Mouse (Mus musculus) frontal cortex, adult (tissue): ENCODE results near the gene Runx1.

Source experiments
- ATAC-seq: cut with Nextera tagmentation; 2 replicates; pipeline ENCODE4 v1.9.2; 2017; ENCODE audit warnings: mild to moderate bottlenecking, moderate library complexity, mixed read lengths; ENCODE audit not compliant: low TSS enrichment

Gene Runx1

GRCm38 (mm10) chr16:92826683-92827082 is 734 bp upstream of the Runx1 start:
- ATAC-seq: no peak

GRCm38 (mm10) chr16:92825204-92825843 is 625 bp downstream of the Runx1 start:
- ATAC-seq: no peak

GRCm38 (mm10) chr16:92824723-92825203 is 1.2 kb downstream of the Runx1 start:
- no peak for ATAC-seq

- ATAC-seq: no peak
Observed at GRCm38 (mm10) chr16:92824003-92824722, 1.8 kb downstream of the Runx1 start.

GRCm38 (mm10) chr16:92823381-92823862 is 2.5 kb downstream of the Runx1 start:
- ATAC-seq: no peak

GRCm38 (mm10) chr16:92822676-92823075 is 3.3 kb downstream of the Runx1 start:
- no peak for ATAC-seq

DNA sequence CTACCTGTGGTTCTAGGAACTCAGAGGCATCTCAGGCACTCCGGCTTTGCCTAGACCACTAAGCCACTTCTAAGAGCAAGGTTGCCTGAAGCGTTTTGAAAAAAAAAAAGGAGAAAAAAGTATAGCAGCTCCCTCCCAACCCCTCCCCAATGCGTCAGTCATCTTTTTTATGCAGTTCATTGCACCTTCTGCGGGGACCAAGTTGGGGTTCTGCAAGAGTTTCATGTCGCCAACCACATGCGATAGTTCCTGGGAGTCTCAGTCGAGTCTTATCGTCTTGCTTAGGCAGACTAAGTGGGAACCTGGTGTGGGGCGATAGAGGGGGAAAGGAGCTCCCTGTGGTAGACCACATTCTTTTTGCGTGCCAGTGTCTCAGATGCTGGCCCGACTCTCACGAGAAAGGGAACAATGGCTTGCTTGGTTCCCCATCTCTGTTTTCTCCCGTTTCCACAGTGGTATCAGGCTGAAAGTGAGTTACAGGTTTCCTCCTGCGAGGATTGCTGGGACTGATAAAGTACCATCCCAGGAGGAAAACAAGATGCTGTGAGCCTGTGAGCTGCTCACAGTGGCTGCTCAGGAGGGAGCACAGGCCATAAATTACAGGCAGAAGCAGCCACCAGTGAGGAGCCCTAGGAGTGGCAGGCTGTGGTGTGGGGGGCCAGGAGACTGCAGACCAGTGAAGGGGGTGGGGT is 3.9 kb downstream of the Runx1 start:
- no peak for ATAC-seq

DNA sequence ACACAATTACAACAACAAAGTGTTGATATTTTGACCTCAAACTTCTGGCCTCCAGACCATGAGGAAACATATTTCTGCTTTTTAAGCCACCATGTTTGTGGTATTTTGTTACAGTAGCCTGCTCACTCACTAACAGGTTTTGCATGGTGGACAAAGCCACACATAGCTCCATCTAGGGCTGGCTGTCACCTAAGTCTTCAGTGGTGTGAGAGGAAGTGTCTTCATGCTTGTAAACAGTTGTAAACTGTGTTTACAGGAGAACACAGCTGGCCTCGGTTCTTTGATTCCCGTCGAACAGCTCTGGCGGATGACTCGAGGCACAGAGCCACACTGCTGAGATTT is 4.4 kb downstream of the Runx1 start:
- no peak for ATAC-seq

GRCm38 (mm10) chr16:92820451-92820850 is 5.5 kb downstream of the Runx1 start:
- no peak for ATAC-seq

DNA sequence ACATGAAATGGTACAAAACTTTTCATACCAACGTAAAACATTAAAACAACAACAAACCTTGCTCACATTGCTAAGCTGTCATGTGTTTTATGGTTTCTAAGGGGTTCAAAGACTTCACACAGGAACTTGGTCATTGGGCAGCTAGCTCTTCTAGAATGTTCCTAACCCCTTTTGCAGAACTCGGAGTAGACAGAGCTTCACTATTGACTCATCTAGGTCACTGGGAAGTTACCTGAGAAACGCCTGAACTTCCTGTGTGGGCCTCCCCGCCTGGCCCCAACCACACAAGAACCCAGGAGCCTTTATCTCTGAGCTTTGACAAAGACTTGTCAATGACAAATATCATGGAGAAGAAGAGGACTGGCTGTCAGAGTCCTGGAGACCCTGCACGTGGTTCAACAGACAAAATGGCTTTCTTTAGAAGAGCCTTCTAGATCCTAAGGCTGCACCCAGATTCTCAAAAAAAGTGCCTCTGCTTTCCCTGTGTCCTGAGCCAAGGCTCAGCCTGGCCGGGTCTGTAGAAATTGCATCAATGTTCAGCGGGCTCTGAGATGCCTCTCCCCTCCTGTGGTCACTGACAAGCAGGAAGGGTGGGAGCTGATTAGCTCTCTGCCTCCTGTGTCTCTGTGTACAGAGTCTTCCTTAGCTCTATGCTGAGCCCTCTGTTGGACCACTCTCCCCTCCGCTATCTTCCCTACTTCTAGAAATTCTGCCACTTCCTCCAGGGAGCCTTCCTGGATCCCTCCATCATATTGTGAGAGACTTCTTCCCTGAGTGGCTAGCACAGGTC is 7.3 kb downstream of the Runx1 start:
- no peak for ATAC-seq

DNA sequence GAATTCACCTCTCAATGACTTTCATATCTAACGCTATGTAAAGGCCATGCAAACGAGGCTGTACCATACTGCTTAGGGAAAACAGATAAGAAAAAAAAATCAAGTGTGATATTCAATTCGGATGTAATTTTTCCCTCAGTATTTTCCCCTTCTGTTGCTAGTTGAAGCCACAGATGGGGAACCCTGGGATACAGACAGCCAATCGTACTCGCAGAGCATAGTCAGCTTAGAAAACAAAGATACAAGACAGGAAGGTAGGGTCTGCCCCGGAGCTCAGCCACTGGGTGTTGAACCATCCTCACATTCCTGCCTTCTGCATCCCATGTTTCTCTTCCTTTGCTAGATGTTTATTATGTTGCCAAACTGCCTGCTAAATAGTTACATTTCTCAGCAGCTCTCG is 9.9 kb downstream of the Runx1 start:
- ATAC-seq: no peak

DNA sequence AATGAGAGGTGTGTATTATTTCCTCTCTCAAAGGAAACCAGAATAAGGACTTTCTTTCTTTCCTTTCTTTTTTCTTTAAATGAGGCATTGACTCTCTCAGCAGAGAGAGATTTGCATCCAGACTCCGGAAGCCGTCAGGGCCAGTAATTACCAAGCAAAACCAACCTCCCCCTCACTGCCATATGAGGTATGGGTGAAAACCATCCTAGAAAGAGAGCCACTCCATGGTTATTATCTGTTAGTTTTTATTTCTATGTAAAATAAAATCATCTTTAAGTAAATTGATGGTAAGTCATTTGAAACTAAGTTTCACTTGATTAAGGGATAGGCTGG is 10.8 kb downstream of the Runx1 start:
- ATAC-seq: no peak

- ATAC-seq: no peak
Observed at GRCm38 (mm10) chr16:92814366-92815194, 11.4 kb downstream of the Runx1 start.

- ATAC-seq: no peak
Observed at GRCm38 (mm10) chr16:92812405-92812804, 13.5 kb downstream of the Runx1 start.

GRCm38 (mm10) chr16:92810568-92811240 is 15.2 kb downstream of the Runx1 start:
- ATAC-seq: no peak

- no peak for ATAC-seq
Observed at GRCm38 (mm10) chr16:92807772-92808171, 18.2 kb downstream of the Runx1 start.

- no peak for ATAC-seq
Observed at GRCm38 (mm10) chr16:92803076-92803580, 22.8 kb downstream of the Runx1 start.

DNA sequence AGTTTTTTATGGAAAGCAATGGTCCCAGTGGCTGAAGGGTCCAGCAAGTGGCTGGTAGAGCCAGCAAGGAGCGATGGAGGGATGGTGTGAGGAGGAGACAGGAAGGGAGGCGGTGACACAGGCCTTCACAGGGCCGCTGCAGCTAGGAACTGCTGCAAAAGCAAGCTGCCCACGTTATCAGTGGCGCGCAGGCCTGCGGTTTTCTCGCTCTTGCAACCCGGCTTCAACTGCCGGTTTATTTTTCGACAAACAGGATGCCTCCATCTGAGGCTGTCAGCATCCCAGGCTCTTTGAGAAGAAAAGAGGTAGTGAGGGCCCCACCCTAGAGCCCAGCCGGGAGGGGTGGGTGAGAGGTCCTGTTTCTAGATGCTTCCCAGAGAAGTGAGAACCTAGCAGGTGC is 24.4 kb downstream of the Runx1 start:
- ATAC-seq: no peak

- no peak for ATAC-seq
Observed at GRCm38 (mm10) chr16:92800845-92801244, 25.1 kb downstream of the Runx1 start.

DNA sequence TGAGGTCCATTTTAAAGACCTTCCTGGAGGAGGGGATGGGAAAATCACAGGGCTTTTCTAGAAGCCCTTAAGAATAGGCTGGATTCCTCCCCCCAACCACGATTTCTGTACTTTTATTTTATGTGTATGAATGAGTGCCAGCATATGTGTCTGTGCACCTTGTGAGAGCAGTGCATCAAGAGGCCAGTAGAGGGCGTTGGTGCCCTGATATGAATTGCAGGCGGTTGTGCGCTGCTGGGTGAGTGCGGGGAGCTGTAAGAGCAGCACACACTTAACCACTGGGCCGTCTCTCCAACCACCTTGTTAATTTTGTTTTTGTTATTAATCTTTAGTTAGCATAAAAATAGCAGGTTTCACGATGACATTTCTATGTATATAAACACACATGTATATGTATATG is 26.0 kb downstream of the Runx1 start:
- ATAC-seq: no peak
